Mouse (Mus musculus) heart, adult 2 months (tissue): ENCODE measurements at regions not wholly inside any gene's neighbourhood (a gene's known extent, or its start where the extent isn't known, plus 50 kb on each side); places are given as distances from the start of the nearest gene placed in this dataset.
"Not testable (repeated sequence)": the region's sequence is repeated elsewhere in the genome, so short reads cannot be mapped to it uniquely, and the experiment has no call there.

Source experiments
- DNase-seq, 2 experiments: peaks; one replicate each; pipeline ENCODE4 v3.0.0; 2021
- H3K27ac ChIP-seq: fragments of 200-600 bp; 2 replicates; pipeline ENCODE4 v1.8.1; 2022
- H3K27me3 ChIP-seq: fragments of 200-500 bp; 2 replicates; pipeline ENCODE4 v1.6.1; 2012; ENCODE audit warnings: mild to moderate bottlenecking, low read length, inconsistent platforms, mixed read lengths; ENCODE audit not compliant: control insufficient read depth, insufficient read depth
- H3K36me3 ChIP-seq: fragments of 200-500 bp; 2 replicates; pipeline ENCODE4 v1.6.1; 2012; ENCODE audit warnings: low read length, inconsistent platforms; ENCODE audit not compliant: control insufficient read depth, insufficient read depth
- H3K4me1 ChIP-seq: fragments of 200-500 bp; 2 replicates; pipeline ENCODE4 v1.6.1; 2011; ENCODE audit warnings: low read length; ENCODE audit not compliant: control insufficient read depth, insufficient read depth
- H3K4me3 ChIP-seq: fragments of 200-600 bp; 2 replicates; pipeline ENCODE4 v1.8.1; 2022
- H3K79me2 ChIP-seq: fragments of 200-500 bp; replicated peaks from 2 replicates; pipeline ENCODE4 v1.6.1; 2012; ENCODE audit warnings: mild to moderate bottlenecking, inconsistent platforms, low read length, moderate library complexity, mixed read lengths; ENCODE audit not compliant: control insufficient read depth, insufficient read depth
- H3K9ac ChIP-seq: fragments of 200-500 bp; 2 replicates; pipeline ENCODE4 v1.6.1; 2012; ENCODE audit warnings: low read depth, mild to moderate bottlenecking, control low read depth, inconsistent platforms, low read length, mixed read lengths
- CTCF ChIP-seq: fragments of 200-600 bp; IDR thresholded peaks from 2 replicates; pipeline ENCODE4 v1.8.1; 2022; ENCODE audit warnings: antibody characterized with exemption, mild to moderate bottlenecking, moderate library complexity
- EP300 ChIP-seq: fragments of 200-500 bp; IDR thresholded peaks from 2 replicates; pipeline ENCODE4 v1.6.1; 2011; ENCODE audit warnings: low read depth, low read length, control low read depth; ENCODE audit not compliant: insufficient read depth
- POLR2A ChIP-seq: fragments of 200-500 bp; IDR thresholded peaks from 2 replicates; pipeline ENCODE4 v1.6.1; 2011; ENCODE audit warnings: mild to moderate bottlenecking, low read depth, low read length, control low read depth; ENCODE audit not compliant: insufficient read depth
- WGBS: fragments of 180-500 bp; shearing (Covaris S2); methylation state at CpG from one replicate; pipeline ENCODE4 v1.1.7; 2018; 5-methylcytosine and 5-hydroxymethylcytosine counted together
- intact Hi-C: fragments of 180-260 bp; cut with DNase I; formaldehyde crosslinking; loops from one replicate; pipeline ENCODE4 v1.15.1; 2025

DNA sequence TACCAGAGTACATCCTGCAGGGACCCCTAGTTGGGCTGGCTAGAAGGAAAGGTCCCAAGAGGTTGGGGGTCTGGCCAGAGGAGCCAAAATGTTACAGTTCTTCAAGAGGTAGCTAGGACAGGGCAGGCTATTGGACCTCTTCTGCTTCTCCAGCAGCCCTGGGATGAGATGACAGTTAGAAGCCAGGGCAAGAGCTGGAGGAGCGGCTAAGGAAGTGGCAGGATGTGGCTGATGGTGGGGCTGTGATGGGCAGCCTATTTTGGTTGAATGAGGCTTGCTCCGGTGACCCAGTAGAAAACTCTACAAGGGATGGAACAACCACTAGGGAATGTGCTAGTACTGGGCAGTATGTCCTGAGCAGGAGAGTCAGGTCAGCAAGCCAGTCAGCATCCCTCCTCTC lies 82.8 kb downstream of the Ddx11 start:
- TF ChIP-seq CTCF (no peak), POLR2A (no peak), EP300 (no peak)
- H3K4me3 ChIP-seq = no peak overlapping the region
- DNase-seq = no peak
- H3K27me3 ChIP-seq = no peaks in the 10 kb centered on the region
- no peak overlapping the region for H3K27ac ChIP-seq
- no peaks in the 10 kb centered on the region for H3K4me1 ChIP-seq
- WGBS = 78% methylated on average over 2 of the region's 2 CpGs
- no peaks in the 10 kb centered on the region for H3K36me3 ChIP-seq
- no peaks in the 10 kb centered on the region for H3K79me2 ChIP-seq
- no peak overlapping the region for H3K9ac ChIP-seq
- intact Hi-C loops = no loop called here

GRCm38 (mm10) chr17:66207653-66208497 lies 84.6 kb downstream of the Ddx11 start:
- H3K27me3 ChIP-seq, H3K9ac ChIP-seq, H3K27ac ChIP-seq, intact Hi-C loops, H3K79me2 ChIP-seq, DNase-seq, H3K36me3 ChIP-seq, H3K4me1 ChIP-seq, H3K4me3 ChIP-seq: not testable (repeated sequence)
- WGBS = 63% methylated on average over 6 of the region's 6 CpGs

DNA sequence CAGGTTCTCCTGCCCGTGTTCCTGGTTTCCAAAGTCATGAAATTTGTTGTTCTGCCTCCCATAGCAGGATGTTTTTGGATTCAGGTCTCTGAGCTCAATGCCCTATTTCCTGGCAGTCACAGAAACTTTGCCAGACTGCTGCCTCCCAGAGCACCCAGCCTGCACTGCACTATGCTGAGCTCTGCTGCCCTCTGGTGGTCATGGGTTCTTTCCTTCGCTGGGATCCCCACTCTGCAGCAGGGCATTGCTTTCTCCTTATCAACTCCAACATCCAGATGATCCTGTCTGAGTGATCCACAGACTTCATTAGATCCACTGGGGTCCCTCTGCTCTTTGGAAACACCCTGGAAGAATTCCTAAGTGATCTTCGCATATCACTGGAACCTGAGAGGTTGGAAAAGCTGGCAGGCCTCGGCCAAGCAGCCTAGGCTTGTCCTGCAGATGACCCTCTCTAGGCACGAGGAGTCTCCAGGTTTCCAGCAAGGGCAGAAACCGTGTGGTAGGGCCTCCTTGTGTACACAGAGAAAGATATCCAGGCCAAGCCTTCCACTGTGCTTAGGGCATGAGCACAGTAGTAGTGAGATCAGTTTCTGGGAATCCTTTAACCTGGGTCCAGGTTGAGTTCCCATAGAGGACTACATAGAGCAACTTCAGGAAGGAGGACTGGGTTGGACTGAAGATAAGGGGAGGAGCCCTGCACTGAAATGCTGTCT lies 85.6 kb downstream of the Ddx11 start:
- H3K9ac ChIP-seq, H3K27ac ChIP-seq, intact Hi-C loops: not testable (repeated sequence)

DNA sequence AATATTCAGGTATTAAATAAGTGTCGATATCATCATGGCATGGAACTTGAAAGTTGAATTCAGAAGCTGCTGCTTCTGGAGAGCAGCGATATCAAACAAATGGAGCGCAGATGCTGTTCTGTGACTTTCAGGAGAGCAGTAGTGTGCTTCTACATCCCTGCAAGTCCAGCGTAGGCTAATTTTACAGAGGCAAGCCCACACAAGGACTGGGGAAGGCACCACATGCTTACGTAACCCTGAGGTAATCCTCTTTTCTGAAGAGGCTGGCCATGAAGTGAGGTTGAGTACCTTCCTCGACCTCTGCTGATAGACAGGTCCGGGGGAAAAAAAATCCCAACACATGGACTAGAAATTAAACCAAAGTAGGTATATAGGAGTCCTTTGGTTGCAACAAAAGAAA lies 88.2 kb downstream of the Ddx11 start:
- no peak overlapping the region for H3K27ac ChIP-seq
- 0 out of 2 replicates have a peak, but pooled peaks cover 2% of the 10 kb centered on the region for H3K27me3 ChIP-seq
- DNase-seq = no peak
- no peak overlapping the region for H3K4me3 ChIP-seq
- no peaks in the 10 kb centered on the region for H3K79me2 ChIP-seq
- H3K9ac ChIP-seq = no peak overlapping the region
- TF ChIP-seq EP300 (no peak), CTCF (no peak), POLR2A (no peak)
- H3K36me3 ChIP-seq = no peaks in the 10 kb centered on the region
- intact Hi-C loops = loop anchor here (2.0 kb wide), 1 partner anchor 59 kb away; no protein-coding TSS in a partner anchor
- 77% methylated on average over 7 of the region's 7 CpGs for WGBS
- H3K4me1 ChIP-seq = no peaks in the 10 kb centered on the region

More for the DNA sequence above, 85.6 kb downstream of the Ddx11 start:
- DNase-seq, H3K4me1 ChIP-seq, H3K27me3 ChIP-seq, H3K4me3 ChIP-seq, H3K36me3 ChIP-seq, H3K79me2 ChIP-seq: not testable (repeated sequence)
- 49% methylated on average over 4 of the region's 6 CpGs for WGBS
- peak; percentile 38 for TF ChIP-seq CTCF

GRCm38 (mm10) chr17:66212616-66213015 lies 89.3 kb downstream of the Ddx11 start:
- no peak overlapping the region for H3K9ac ChIP-seq
- DNase-seq = no peak
- intact Hi-C loops = no loop called here
- H3K79me2 ChIP-seq = no peaks in the 10 kb centered on the region
- 80% methylated on average over 9 of the region's 9 CpGs for WGBS
- H3K4me1 ChIP-seq = no peaks in the 10 kb centered on the region
- H3K27ac ChIP-seq = no peak overlapping the region
- no peaks in the 10 kb centered on the region for H3K36me3 ChIP-seq
- TF ChIP-seq CTCF (no peak), EP300 (no peak), POLR2A (no peak)
- H3K27me3 ChIP-seq = 0 out of 2 replicates have a peak, but pooled peaks cover 2% of the 10 kb centered on the region
- no peak overlapping the region for H3K4me3 ChIP-seq

- TF ChIP-seq POLR2A (no peak), EP300 (no peak), CTCF (no peak)
- no peaks in the 10 kb centered on the region for H3K36me3 ChIP-seq
- H3K79me2 ChIP-seq = no peaks in the 10 kb centered on the region
- H3K9ac ChIP-seq = no peak overlapping the region
- no peak overlapping the region for H3K27ac ChIP-seq
- no peak for DNase-seq
- no peak overlapping the region for H3K4me3 ChIP-seq
- no peaks in the 10 kb centered on the region for H3K4me1 ChIP-seq
- intact Hi-C loops = no loop called here
- 0 out of 2 replicates have a peak, but pooled peaks cover 2% of the 10 kb centered on the region for H3K27me3 ChIP-seq
- 94% methylated on average over 6 of the region's 6 CpGs for WGBS
These were observed 95.0 kb downstream of the Ddx11 start for GRCm38 (mm10) chr17:66218321-66218720.
